Mouse (Mus musculus): ENCODE results near the gene Atp1b2. TPM values are rescaled to one million over a fixed set of nuclear protein-coding genes. Genes with fewer than 3 reads are reported as not detected.

Atp1b2 gene
- polyA plus RNA-seq, 1 experiment from 2014 or later = 12.2 TPM

- H3K9me3 ChIP-seq (ENCODE audit: control insufficient read depth, low read length) = no peaks in the 10 kb centered on the region
- WGBS = 80% methylated on average over 7 of the region's 7 CpGs
- peaks cover 10% of the 10 kb centered on the region for H3K36me3 ChIP-seq (ENCODE audit: control insufficient read depth, insufficient read depth, low read length)
- no peak for DNase-seq (ENCODE audit: low spot score, missing footprints)
- no peak for ATAC-seq (ENCODE audit: low FRiP score)
- H3K27me3 ChIP-seq (ENCODE audit: control insufficient read depth, insufficient read depth, low read length) = no peaks in the 10 kb centered on the region
- no peak overlapping the region for H3K4me3 ChIP-seq (ENCODE audit: low read depth, low read length)
- no peak overlapping the region for H3K4me2 ChIP-seq
- H3K4me1 ChIP-seq (ENCODE audit: control insufficient read depth, insufficient read depth, low read length) = peaks cover 11% of the 10 kb centered on the region; the same call in 1 of the 2 replicates
- no peak overlapping the region for H3K27ac ChIP-seq (ENCODE audit: low read depth, low read length)
- no peak overlapping the region for H3K9ac ChIP-seq (ENCODE audit: low read length)
These were observed 19.9 kb downstream of the Atp1b2 start for GRCm38 (mm10) chr11:69585718-69586325.

- Histone ChIP-seq H3K27ac (ENCODE audit: low read depth, low read length) (no peak overlapping the region), H3K27me3 (ENCODE audit: control insufficient read depth, insufficient read depth, low read length) (no peaks in the 10 kb centered on the region), H3K4me3 (ENCODE audit: low read depth, low read length) (no peak overlapping the region), H3K4me2 (no peak overlapping the region), H3K9ac (ENCODE audit: low read length) (no peak overlapping the region), H3K36me3 (ENCODE audit: control insufficient read depth, insufficient read depth, low read length) (peaks cover 10% of the 10 kb centered on the region), H3K4me1 (ENCODE audit: control insufficient read depth, insufficient read depth, low read length) (peaks cover 11% of the 10 kb centered on the region; the same call in 1 of the 2 replicates), H3K9me3 (ENCODE audit: control insufficient read depth, low read length) (no peaks in the 10 kb centered on the region)
- DNase-seq (ENCODE audit: low spot score, missing footprints) = no peak
- no peak for ATAC-seq (ENCODE audit: low FRiP score)
- WGBS = 96% methylated on average over 13 of the region's 13 CpGs
These were observed 20.8 kb downstream of the Atp1b2 start for GRCm38 (mm10) chr11:69584937-69585336.

- H3K4me3 ChIP-seq (ENCODE audit: low read depth, low read length) = no peak overlapping the region
- H3K9me3 ChIP-seq (ENCODE audit: control insufficient read depth, low read length) = no peaks in the 10 kb centered on the region
- H3K36me3 ChIP-seq (ENCODE audit: control insufficient read depth, insufficient read depth, low read length) = peaks cover 4% of the 10 kb centered on the region
- H3K27ac ChIP-seq (ENCODE audit: low read depth, low read length) = no peak overlapping the region
- H3K4me2 ChIP-seq = no peak overlapping the region
- H3K4me1 ChIP-seq (ENCODE audit: control insufficient read depth, insufficient read depth, low read length) = peaks cover 11% of the 10 kb centered on the region; the same call in 1 of the 2 replicates
- no peaks in the 10 kb centered on the region for H3K27me3 ChIP-seq (ENCODE audit: control insufficient read depth, insufficient read depth, low read length)
- no peak overlapping the region for H3K9ac ChIP-seq (ENCODE audit: low read length)
- ATAC-seq (ENCODE audit: low FRiP score) (no peak), DNase-seq (ENCODE audit: low spot score, missing footprints) (no peak)
- WGBS = 86% methylated on average over 7 of the region's 7 CpGs
These were observed 21.7 kb downstream of the Atp1b2 start for GRCm38 (mm10) chr11:69584008-69584407.

- Histone ChIP-seq H3K36me3 (ENCODE audit: control insufficient read depth, insufficient read depth, low read length) (no peaks in the 10 kb centered on the region), H3K4me1 (ENCODE audit: control insufficient read depth, insufficient read depth, low read length) (peaks cover 22% of the 10 kb centered on the region), H3K9ac (ENCODE audit: low read length) (no peak overlapping the region), H3K27ac (ENCODE audit: low read depth, low read length) (no peak overlapping the region), H3K4me2 (peak overlapping the region; percentile 57), H3K27me3 (ENCODE audit: control insufficient read depth, insufficient read depth, low read length) (no peaks in the 10 kb centered on the region), H3K4me3 (ENCODE audit: low read depth, low read length) (peak overlapping the region; percentile 64), H3K9me3 (ENCODE audit: control insufficient read depth, low read length) (no peaks in the 10 kb centered on the region)
- ATAC-seq (ENCODE audit: low FRiP score) = no peak
- 64% methylated on average over 9 of the region's 9 CpGs for WGBS
- no peak for DNase-seq (ENCODE audit: low spot score, missing footprints)
These were observed 23.4 kb downstream of the Atp1b2 start for GRCm38 (mm10) chr11:69582230-69582805.

- Histone ChIP-seq H3K27me3 (ENCODE audit: control insufficient read depth, insufficient read depth, low read length) (no peaks in the 10 kb centered on the region), H3K4me1 (ENCODE audit: control insufficient read depth, insufficient read depth, low read length) (peaks cover 27% of the 10 kb centered on the region), H3K9me3 (ENCODE audit: control insufficient read depth, low read length) (no peaks in the 10 kb centered on the region), H3K36me3 (ENCODE audit: control insufficient read depth, insufficient read depth, low read length) (no peaks in the 10 kb centered on the region), H3K9ac (ENCODE audit: low read length) (peak overlapping the region; percentile 75), H3K4me2 (peak overlapping the region; percentile 57), H3K4me3 (ENCODE audit: low read depth, low read length) (peak overlapping the region; percentile 64), H3K27ac (ENCODE audit: low read depth, low read length) (peak overlapping the region; percentile 83)
- WGBS = under 1% methylated on average over 8 of the region's 8 CpGs
- no peak for ATAC-seq (ENCODE audit: low FRiP score)
- no peak for DNase-seq (ENCODE audit: low spot score, missing footprints)
These were observed 23.9 kb downstream of the Atp1b2 start for GRCm38 (mm10) chr11:69581814-69582213.

- peak overlapping the region; percentile 64 for H3K4me3 ChIP-seq (ENCODE audit: low read depth, low read length)
- H3K4me2 ChIP-seq = peak overlapping the region; percentile 57
- ATAC-seq (ENCODE audit: low FRiP score) (peak; percentile 82), DNase-seq (ENCODE audit: low spot score, missing footprints) (peak; percentile 99)
- H3K27ac ChIP-seq (ENCODE audit: low read depth, low read length) = peak overlapping the region; percentile 83
- H3K4me1 ChIP-seq (ENCODE audit: control insufficient read depth, insufficient read depth, low read length) = peaks cover 33% of the 10 kb centered on the region
- no peaks in the 10 kb centered on the region for H3K27me3 ChIP-seq (ENCODE audit: control insufficient read depth, insufficient read depth, low read length)
- H3K9me3 ChIP-seq (ENCODE audit: control insufficient read depth, low read length) = no peaks in the 10 kb centered on the region
- H3K9ac ChIP-seq (ENCODE audit: low read length) = peak overlapping the region; percentile 75
- under 1% methylated on average over 36 of the region's 36 CpGs for WGBS
- H3K36me3 ChIP-seq (ENCODE audit: control insufficient read depth, insufficient read depth, low read length) = no peaks in the 10 kb centered on the region
These were observed 24.5 kb downstream of the Atp1b2 start for GRCm38 (mm10) chr11:69581147-69581688.

GRCm38 (mm10) chr11:69580572-69581146 is 25.1 kb downstream of the Atp1b2 start:
- WGBS = 0% methylated on average over 25 of the region's 25 CpGs
- peak overlapping the region; percentile 75 for H3K9ac ChIP-seq (ENCODE audit: low read length)
- peak overlapping the region; percentile 83 for H3K27ac ChIP-seq (ENCODE audit: low read depth, low read length)
- no peaks in the 10 kb centered on the region for H3K9me3 ChIP-seq (ENCODE audit: control insufficient read depth, low read length)
- peak overlapping the region; percentile 57 for H3K4me2 ChIP-seq
- DNase-seq (ENCODE audit: low spot score, missing footprints) = no peak
- H3K4me3 ChIP-seq (ENCODE audit: low read depth, low read length) = peak overlapping the region; percentile 64
- ATAC-seq (ENCODE audit: low FRiP score) = peak; percentile 23
- H3K4me1 ChIP-seq (ENCODE audit: control insufficient read depth, insufficient read depth, low read length) = peaks cover 35% of the 10 kb centered on the region
- no peaks in the 10 kb centered on the region for H3K27me3 ChIP-seq (ENCODE audit: control insufficient read depth, insufficient read depth, low read length)
- no peaks in the 10 kb centered on the region for H3K36me3 ChIP-seq (ENCODE audit: control insufficient read depth, insufficient read depth, low read length)

- peaks cover 35% of the 10 kb centered on the region for H3K4me1 ChIP-seq (ENCODE audit: control insufficient read depth, insufficient read depth, low read length)
- peak within 1 kb of the TSS; percentile 78 for H3K9ac ChIP-seq (ENCODE audit: low read length)
- no peaks in the 10 kb centered on the region for H3K36me3 ChIP-seq (ENCODE audit: control insufficient read depth, insufficient read depth, low read length)
- H3K4me2 ChIP-seq = peak within 1 kb of the TSS; percentile 76
- peak within 1 kb of the TSS; percentile 64 for H3K4me3 ChIP-seq (ENCODE audit: low read depth, low read length)
- DNase-seq (ENCODE audit: low spot score, missing footprints) = peak; percentile 97
- no peaks in the 10 kb centered on the region for H3K9me3 ChIP-seq (ENCODE audit: control insufficient read depth, low read length)
- no peaks in the 10 kb centered on the region for H3K27me3 ChIP-seq (ENCODE audit: control insufficient read depth, insufficient read depth, low read length)
- ATAC-seq (ENCODE audit: low FRiP score) = peak; percentile 62
- WGBS = under 1% methylated on average over 13 of the region's 13 CpGs
- peak within 1 kb of the TSS; percentile 83 for H3K27ac ChIP-seq (ENCODE audit: low read depth, low read length)
These were observed 25.6 kb downstream of the Atp1b2 start, which contains the start of the genes Wrap53 and Trp53 for GRCm38 (mm10) chr11:69580091-69580514. TSS of gene Wrap53 (minus strand) at chr11:69580255. TSS of gene Trp53 (plus strand) at chr11:69580359.
